Mouse (Mus musculus) hindbrain, embryonic 13.5 days (tissue): ENCODE measurements around the gene 1700001C02Rik. TPM values are rescaled to one million over a fixed set of nuclear protein-coding genes. Genes with fewer than 3 reads are reported as not detected.
A peak's percentile ranks its signal among the peaks of the same experiment; 100 is the strongest.

Source experiments
- ATAC-seq: fragments of 200-750 bp; cut with Nextera tagmentation; 2 replicates; pipeline ENCODE4 v1.8.0; 2017; ENCODE audit warnings: moderate TSS enrichment; ENCODE audit not compliant: low FRiP score
- H3K27ac ChIP-seq: fragments of 300-500 bp; sonication (generic); 2 replicates; pipeline ENCODE4 v1.5.1; 2015; ENCODE audit warnings: inconsistent platforms, mild to moderate bottlenecking, moderate library complexity
- H3K27me3 ChIP-seq: fragments of 300-500 bp; sonication (generic); 2 replicates; pipeline ENCODE4 v1.6.1; 2015; ENCODE audit warnings: mild to moderate bottlenecking, inconsistent platforms
- H3K36me3 ChIP-seq: fragments of 300-500 bp; sonication (generic); 2 replicates; pipeline ENCODE4 v1.6.1; 2015; ENCODE audit warnings: mild to moderate bottlenecking, inconsistent platforms
- H3K4me1 ChIP-seq: fragments of 300-500 bp; sonication (generic); replicated peaks from 2 replicates; pipeline ENCODE4 v1.6.1; 2015; ENCODE audit warnings: inconsistent platforms
- H3K4me2 ChIP-seq: fragments of 300-500 bp; sonication (generic); 2 replicates; pipeline ENCODE4 v1.6.1; 2015; ENCODE audit warnings: inconsistent platforms, mild to moderate bottlenecking, moderate library complexity
- H3K4me3 ChIP-seq: fragments of 300-500 bp; sonication (generic); 2 replicates; pipeline ENCODE4 v1.5.1; 2015; ENCODE audit warnings: mild to moderate bottlenecking, inconsistent platforms
- H3K9ac ChIP-seq: fragments of 300-500 bp; sonication (generic); 2 replicates; pipeline ENCODE4 v1.6.1; 2015; ENCODE audit warnings: mild to moderate bottlenecking, inconsistent platforms
- H3K9me3 ChIP-seq: fragments of 300-500 bp; sonication (generic); 2 replicates; pipeline ENCODE4 v1.6.1; 2016; ENCODE audit warnings: inconsistent platforms
- WGBS: fragments of 180-500 bp; shearing (Covaris S2); methylation state at CpG from one replicate; pipeline ENCODE4 v1.1.7; 2015; 5-methylcytosine and 5-hydroxymethylcytosine counted together
- polyA plus RNA-seq: library from polyadenylated mRNA; unstranded; fragments of >200 nt; fragmentation: Nextera tagmentation; extraction: Ambion mirVana; gene quantifications from 2 replicates; pipeline ENCODE4 v1.2.1, GENCODE M21; 2015

1700001C02Rik gene
- polyA plus RNA-seq, 1 experiment from 2014 or later: 1.7 TPM

DNA sequence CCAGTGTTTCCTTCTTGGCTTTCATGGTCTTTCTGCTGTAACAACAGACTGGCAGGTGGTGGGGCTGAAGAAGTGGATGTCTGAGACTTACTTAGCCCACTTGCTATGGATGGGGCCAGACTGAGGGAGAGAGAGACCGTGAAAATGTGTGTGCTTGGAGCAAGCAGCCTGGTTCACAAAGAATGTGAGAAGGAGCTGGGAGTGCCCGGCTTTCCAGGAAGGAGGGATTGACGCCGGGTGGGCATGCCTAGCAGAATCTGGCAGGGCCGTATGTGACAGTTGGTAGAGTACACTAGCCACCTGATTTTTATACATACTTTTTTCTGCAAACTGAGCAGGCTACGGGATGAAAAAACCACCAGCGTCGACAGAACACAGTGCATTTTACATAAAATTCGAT is 468 bp downstream of the 1700001C02Rik start:
- Histone ChIP-seq H3K27me3 (peaks cover 37% of the 10 kb centered on the region), H3K36me3 (no peaks in the 10 kb centered on the region), H3K4me3 (peak overlapping the region; percentile 34), H3K27ac (no peak overlapping the region), H3K4me1 (peaks cover 42% of the 10 kb centered on the region), H3K4me2 (peak overlapping the region; percentile 60), H3K9me3 (no peaks in the 10 kb centered on the region), H3K9ac (peak overlapping the region; percentile 55)
- 0 out of 2 replicates have a peak, but pooled peaks have one; percentile 12 for ATAC-seq
- 35% methylated on average over 9 of the region's 9 CpGs for WGBS

DNA sequence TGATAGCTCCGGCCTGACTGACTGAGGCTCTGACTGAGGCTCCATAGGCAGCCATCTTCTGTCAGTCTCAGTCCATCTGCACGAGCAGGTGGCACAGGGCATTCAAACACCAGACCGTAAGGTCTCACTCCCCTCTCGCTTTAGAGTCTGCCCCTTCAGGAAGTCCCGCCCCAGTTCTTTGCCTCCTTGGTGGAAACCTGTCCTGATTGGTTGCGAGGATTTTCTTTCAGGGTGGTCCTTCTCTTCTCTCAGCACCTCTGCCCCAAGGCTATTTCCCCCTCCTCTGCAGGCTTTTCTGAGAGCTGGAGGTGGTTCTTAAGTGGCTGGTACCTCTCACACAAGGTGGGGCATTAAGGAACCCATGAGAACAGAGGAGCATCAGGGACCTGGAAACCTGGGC is 4.6 kb downstream of the 1700001C02Rik start:
- no peak overlapping the region for H3K27ac ChIP-seq
- H3K9me3 ChIP-seq: no peaks in the 10 kb centered on the region
- peaks cover 37% of the 10 kb centered on the region for H3K4me1 ChIP-seq
- 58% methylated on average over 6 of the region's 6 CpGs for WGBS
- H3K27me3 ChIP-seq: peaks cover 16% of the 10 kb centered on the region
- no peak overlapping the region for H3K4me2 ChIP-seq
- no peak for ATAC-seq
- no peak overlapping the region for H3K9ac ChIP-seq
- H3K36me3 ChIP-seq: no peaks in the 10 kb centered on the region
- H3K4me3 ChIP-seq: no peak overlapping the region

DNA sequence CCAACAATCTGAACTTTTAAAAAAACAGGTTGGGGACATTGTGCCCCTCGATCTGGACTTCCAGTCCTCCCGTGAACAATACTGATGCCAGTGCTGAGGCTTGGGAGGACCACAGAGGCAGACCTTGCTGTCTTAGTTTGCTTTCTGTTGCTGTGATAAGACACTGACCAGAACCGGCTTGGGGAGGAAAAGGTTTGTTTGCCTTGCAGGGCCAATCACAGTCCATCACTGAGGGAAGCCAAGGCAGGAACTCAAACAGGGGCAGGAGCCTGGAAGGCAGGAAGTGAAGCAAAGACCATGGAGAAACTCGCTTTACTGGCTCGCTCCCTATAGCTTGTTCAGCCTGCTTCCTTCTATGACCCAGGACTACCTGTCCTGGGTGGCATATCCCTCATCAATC is 6.3 kb downstream of the 1700001C02Rik start:
- Histone ChIP-seq H3K4me1 (peaks cover 21% of the 10 kb centered on the region; the same call in 1 of the 2 replicates), H3K9me3 (no peaks in the 10 kb centered on the region), H3K36me3 (no peaks in the 10 kb centered on the region), H3K27me3 (0 out of 2 replicates have a peak, but pooled peaks cover under 1% of the 10 kb centered on the region), H3K9ac (no peak overlapping the region), H3K4me3 (no peak overlapping the region), H3K27ac (no peak overlapping the region), H3K4me2 (no peak overlapping the region)
- 79% methylated on average over 5 of the region's 5 CpGs for WGBS
- ATAC-seq: no peak

DNA sequence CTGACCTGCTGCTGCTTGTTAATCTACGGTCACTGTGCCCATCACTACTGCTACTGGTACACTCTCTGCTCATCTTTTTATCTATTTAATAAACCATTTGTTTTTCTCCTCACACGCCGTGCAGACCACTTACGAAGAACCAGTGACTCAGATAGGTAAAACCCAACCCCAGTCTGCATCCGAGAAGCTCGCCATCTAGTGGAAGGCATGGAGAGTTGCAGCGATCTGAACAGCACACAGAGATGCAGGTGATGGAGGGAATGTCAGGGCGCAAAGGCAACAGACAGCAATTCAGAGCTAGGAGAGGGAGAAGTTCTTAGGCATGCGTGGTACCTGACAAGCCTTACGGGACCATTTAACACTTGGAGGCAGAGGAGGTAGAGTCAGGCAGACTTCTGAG is 10.7 kb downstream of the 1700001C02Rik start:
- Histone ChIP-seq H3K9ac (no peak overlapping the region), H3K4me1 (peaks cover 4% of the 10 kb centered on the region; the same call in 1 of the 2 replicates), H3K36me3 (no peaks in the 10 kb centered on the region), H3K4me2 (no peak overlapping the region), H3K9me3 (no peaks in the 10 kb centered on the region), H3K4me3 (no peak overlapping the region), H3K27ac (no peak overlapping the region), H3K27me3 (no peaks in the 10 kb centered on the region)
- 45% methylated on average over 10 of the region's 10 CpGs for WGBS
- no peak for ATAC-seq

DNA sequence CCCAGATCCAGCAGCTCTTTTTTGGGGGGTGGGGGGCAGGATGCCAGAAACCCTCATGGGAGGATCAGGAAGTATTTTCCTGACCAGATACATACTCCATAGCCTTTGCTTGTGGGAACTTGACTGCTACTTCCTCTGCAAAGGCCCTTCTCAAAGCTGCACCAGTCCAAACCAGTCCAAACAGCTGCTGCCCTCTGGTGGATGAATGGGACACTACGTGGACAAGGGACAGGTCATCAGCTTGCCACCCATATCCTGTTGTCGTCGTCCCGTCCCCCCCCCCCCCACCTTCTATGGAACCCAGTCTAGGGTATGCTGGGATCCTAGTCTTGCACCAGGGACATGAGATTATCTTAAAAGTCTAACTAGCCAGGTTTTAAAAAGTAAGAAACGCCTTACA is 16.5 kb downstream of the 1700001C02Rik start:
- no peaks in the 10 kb centered on the region for H3K9me3 ChIP-seq
- no peaks in the 10 kb centered on the region for H3K4me1 ChIP-seq
- H3K9ac ChIP-seq: no peak overlapping the region
- H3K36me3 ChIP-seq: no peaks in the 10 kb centered on the region
- no peak overlapping the region for H3K4me2 ChIP-seq
- 20% methylated on average over 5 of the region's 5 CpGs for WGBS
- no peak overlapping the region for H3K27ac ChIP-seq
- ATAC-seq: 0 out of 2 replicates have a peak, but pooled peaks have one; percentile 43
- H3K4me3 ChIP-seq: no peak overlapping the region
- H3K27me3 ChIP-seq: no peaks in the 10 kb centered on the region

DNA sequence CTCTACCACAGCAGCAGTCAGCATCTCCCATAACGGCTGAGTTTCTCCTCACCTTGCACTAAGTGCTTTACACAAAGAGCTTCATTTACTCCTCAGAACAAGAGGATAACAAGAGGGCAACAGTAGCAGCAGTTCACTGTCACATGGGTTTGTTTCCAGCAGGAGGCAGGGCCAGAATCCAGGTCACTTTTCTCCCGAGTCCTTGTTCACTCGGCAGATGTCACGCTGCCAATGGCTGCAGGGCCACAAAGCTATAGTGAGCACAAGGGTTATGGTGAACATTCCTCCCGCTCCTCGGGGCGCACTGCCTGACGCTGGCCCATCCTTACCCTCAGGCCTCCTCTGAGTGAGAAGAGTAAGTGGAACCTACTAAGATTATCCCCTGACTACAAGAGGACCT is 17.7 kb downstream of the 1700001C02Rik start:
- 83% methylated on average over 8 of the region's 8 CpGs for WGBS
- no peak overlapping the region for H3K4me3 ChIP-seq
- H3K27ac ChIP-seq: no peak overlapping the region
- no peak overlapping the region for H3K4me2 ChIP-seq
- H3K9me3 ChIP-seq: no peaks in the 10 kb centered on the region
- H3K4me1 ChIP-seq: no peaks in the 10 kb centered on the region
- no peak for ATAC-seq
- H3K36me3 ChIP-seq: no peaks in the 10 kb centered on the region
- H3K9ac ChIP-seq: no peak overlapping the region
- H3K27me3 ChIP-seq: no peaks in the 10 kb centered on the region

DNA sequence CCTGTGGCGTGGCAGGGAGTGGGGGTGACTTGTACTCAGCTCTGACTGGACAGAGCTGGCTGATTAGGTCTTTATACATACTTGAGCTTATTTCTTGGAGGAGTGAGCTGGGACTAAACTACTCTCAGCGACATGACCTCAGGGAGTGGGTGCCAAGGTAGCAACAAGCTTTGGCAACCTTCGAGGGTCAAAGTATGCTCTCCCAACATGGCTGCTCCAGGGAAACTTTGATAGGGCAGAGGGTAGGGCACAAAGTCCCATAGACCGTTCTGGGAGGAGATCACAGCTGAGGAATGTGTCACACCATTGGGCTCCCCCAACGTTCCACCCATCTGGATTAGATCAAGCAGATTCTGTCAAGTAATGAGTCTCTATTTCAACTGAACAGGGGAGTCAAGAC is 18.7 kb downstream of the 1700001C02Rik start:
- 76% methylated on average over 5 of the region's 5 CpGs for WGBS
- no peak for ATAC-seq

DNA sequence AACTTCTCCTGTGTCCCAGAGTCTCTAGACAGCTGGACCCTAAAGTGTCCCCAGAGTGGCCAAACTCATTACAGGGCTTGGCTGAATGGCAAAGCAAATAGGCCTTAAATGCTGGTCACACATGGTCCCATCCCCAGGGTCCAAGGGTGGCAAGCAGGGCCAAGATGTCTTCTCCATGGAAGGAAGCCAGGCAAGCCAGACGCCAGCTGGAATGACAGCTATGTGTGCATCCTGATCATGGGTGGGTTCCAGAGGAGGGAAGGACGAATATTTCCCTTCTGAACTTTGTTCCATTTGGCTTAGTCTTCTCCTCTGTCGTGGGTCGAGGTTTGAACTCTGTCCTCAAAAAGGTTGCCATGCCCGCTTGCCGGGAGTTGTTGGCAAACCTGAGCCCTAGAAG is 19.3 kb downstream of the 1700001C02Rik start:
- WGBS: 83% methylated on average over 6 of the region's 6 CpGs
- Histone ChIP-seq H3K4me2 (no peak overlapping the region), H3K9me3 (no peaks in the 10 kb centered on the region), H3K27me3 (no peaks in the 10 kb centered on the region), H3K9ac (no peak overlapping the region), H3K27ac (no peak overlapping the region), H3K4me1 (no peaks in the 10 kb centered on the region), H3K36me3 (no peaks in the 10 kb centered on the region), H3K4me3 (no peak overlapping the region)
- no peak for ATAC-seq

More for the DNA sequence above, 18.7 kb downstream of the 1700001C02Rik start:
- H3K27ac ChIP-seq: no peak overlapping the region
- no peaks in the 10 kb centered on the region for H3K27me3 ChIP-seq
- no peaks in the 10 kb centered on the region for H3K4me1 ChIP-seq
- H3K36me3 ChIP-seq: no peaks in the 10 kb centered on the region
- H3K9ac ChIP-seq: no peak overlapping the region
- no peak overlapping the region for H3K4me3 ChIP-seq
- H3K4me2 ChIP-seq: no peak overlapping the region
- H3K9me3 ChIP-seq: no peaks in the 10 kb centered on the region

DNA sequence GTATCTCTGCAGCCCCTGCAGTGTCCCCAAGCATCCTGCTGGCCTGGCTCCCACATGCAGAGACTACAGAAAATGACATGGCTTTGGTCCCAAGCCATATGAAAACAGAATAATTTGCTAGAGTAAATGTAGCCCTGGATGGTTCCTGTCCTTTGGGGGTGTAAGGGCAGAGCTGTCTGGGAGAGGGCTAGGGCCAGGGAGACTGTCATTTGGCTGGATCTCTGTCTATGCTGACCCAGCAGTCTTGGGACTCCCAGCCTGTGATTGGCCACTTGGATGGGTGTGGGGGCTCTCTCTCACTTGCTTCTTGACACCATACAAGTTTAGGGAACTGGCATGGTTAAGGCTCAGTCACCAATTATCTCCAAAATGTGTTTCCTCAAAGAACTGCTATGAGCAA is 24.4 kb downstream of the 1700001C02Rik start:
- Histone ChIP-seq H3K4me2 (no peak overlapping the region), H3K27ac (no peak overlapping the region), H3K9ac (no peak overlapping the region), H3K4me3 (no peak overlapping the region), H3K4me1 (no peaks in the 10 kb centered on the region), H3K36me3 (no peaks in the 10 kb centered on the region), H3K9me3 (no peaks in the 10 kb centered on the region), H3K27me3 (no peaks in the 10 kb centered on the region)
- no peak for ATAC-seq

DNA sequence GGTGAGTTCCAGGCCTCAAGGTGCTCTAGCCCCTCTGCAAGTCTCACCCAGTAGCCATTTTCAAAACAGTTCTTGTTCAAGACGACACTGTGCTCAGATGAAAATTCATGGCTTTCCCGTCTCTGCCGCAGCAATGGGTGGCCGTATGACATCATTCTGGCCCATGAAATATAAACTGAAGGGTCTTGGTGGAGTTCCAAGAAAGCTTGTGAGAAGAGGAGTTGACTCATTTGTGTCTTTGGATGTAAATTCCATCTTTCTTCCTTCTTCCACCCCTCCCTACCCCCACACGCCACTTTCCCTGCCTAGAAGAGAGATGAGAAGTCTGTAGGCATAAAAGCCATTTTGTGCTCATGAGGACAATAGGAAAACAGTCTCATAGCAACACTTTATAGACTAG is 25.0 kb downstream of the 1700001C02Rik start:
- H3K4me3 ChIP-seq: no peak overlapping the region
- no peaks in the 10 kb centered on the region for H3K36me3 ChIP-seq
- no peaks in the 10 kb centered on the region for H3K4me1 ChIP-seq
- H3K27ac ChIP-seq: no peak overlapping the region
- no peak overlapping the region for H3K9ac ChIP-seq
- ATAC-seq: no peak
- no peaks in the 10 kb centered on the region for H3K9me3 ChIP-seq
- 83% methylated on average over 5 of the region's 5 CpGs for WGBS
- no peak overlapping the region for H3K4me2 ChIP-seq
- no peaks in the 10 kb centered on the region for H3K27me3 ChIP-seq

DNA sequence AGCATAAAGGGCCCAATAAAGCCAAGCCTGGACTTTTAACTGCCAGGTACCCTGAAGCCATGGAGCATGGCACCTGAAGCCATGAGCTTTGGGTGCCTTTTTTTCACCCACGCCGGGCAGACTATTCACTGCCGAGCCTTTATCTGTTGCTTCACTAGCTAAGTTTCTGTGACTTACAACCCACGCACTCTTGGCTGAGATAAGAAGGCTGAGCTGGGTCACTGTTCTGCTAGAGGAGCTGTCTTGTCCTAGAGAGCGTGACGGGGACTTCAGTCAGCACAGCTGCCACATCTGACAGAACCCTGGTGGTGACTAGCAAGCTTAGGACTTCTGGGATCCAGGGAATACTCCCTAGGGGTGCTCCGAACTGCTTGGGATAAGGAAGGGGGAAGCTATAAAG is 27.9 kb downstream of the 1700001C02Rik start:
- 75% methylated on average over 7 of the region's 7 CpGs for WGBS

DNA sequence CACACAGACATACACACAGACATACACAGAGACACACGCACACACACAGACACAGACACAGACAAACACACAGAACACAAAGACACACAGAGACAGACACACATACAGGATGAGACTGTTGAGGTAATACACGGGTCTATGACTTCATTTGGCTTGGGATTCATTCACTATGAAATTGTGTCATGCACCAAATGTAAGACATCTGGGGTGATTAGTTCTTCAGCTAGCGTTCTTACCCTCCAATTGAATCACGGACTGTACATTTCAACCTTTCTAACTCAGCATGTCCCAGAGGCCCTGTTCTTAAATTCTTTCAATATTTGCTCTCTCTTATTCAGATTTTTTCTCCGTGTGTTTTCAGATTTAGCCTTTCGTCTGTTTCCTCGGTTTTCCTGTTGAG is 28.8 kb downstream of the 1700001C02Rik start:
- WGBS: 85% methylated on average over 7 of the region's 7 CpGs
- ATAC-seq: no peak

More for the DNA sequence above, 27.9 kb downstream of the 1700001C02Rik start:
- Histone ChIP-seq H3K4me2 (no peak overlapping the region), H3K4me1 (no peaks in the 10 kb centered on the region), H3K27ac (no peak overlapping the region), H3K9ac (no peak overlapping the region), H3K27me3 (no peaks in the 10 kb centered on the region), H3K36me3 (no peaks in the 10 kb centered on the region), H3K9me3 (no peaks in the 10 kb centered on the region), H3K4me3 (no peak overlapping the region)
- ATAC-seq: no peak

DNA sequence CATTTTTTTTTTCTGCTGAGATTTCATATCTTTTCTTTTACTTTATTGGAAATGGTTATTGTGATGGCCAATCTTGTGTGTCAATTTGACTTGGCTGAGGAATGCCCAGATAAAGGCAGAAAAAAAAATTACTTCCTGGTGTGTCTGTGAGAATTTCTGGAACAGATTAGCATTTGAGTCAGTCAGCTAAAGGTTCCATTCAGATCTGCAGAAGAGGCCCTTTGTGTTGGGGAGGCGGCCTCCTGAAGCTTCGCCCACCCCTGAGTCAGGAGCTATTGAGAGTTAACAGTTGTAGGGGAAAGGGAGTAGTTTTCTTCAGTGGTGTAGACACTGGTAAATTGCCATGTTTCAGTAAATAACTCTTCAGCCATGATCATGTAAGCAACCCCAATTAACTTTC is 29.4 kb downstream of the 1700001C02Rik start:
- no peak for ATAC-seq
- no peak overlapping the region for H3K9ac ChIP-seq
- 29% methylated on average over 2 of the region's 2 CpGs for WGBS

More for the DNA sequence above, 28.8 kb downstream of the 1700001C02Rik start:
- H3K4me2 ChIP-seq: no peak overlapping the region
- no peak overlapping the region for H3K4me3 ChIP-seq
- H3K9ac ChIP-seq: no peak overlapping the region
- H3K36me3 ChIP-seq: no peaks in the 10 kb centered on the region
- no peak overlapping the region for H3K27ac ChIP-seq
- no peaks in the 10 kb centered on the region for H3K9me3 ChIP-seq
- no peaks in the 10 kb centered on the region for H3K4me1 ChIP-seq
- H3K27me3 ChIP-seq: no peaks in the 10 kb centered on the region

More for the DNA sequence above, 29.4 kb downstream of the 1700001C02Rik start:
- Histone ChIP-seq H3K36me3 (no peaks in the 10 kb centered on the region), H3K9me3 (no peaks in the 10 kb centered on the region), H3K27me3 (no peaks in the 10 kb centered on the region), H3K4me1 (no peaks in the 10 kb centered on the region), H3K4me2 (no peak overlapping the region), H3K27ac (no peak overlapping the region), H3K4me3 (no peak overlapping the region)
